25 mouse cellular contexts compared by ENCODE assay signal in the genomic region with DNA sequence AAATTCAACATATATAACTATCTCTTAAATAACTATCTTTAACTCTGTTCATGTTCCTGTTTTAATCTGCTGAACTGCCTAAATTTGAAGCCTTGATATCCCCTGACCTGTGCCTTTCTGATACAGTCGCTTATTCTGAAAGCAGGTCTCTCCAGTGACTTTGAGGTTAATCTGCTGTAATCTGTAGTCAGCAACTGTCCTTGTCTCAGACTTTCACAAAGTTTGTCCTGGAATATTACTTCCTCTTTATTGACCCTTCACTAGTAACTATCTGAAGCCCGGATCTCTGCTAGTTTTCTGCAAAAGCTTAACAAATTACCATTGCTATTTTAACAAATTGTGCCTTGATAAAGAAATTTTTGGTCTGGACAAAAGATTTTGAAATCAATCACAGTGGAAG.
"Had no signal": no experiment of that assay in that cellular context is flagged by ENCODE, and none has a peak within 500 bp of the region (broad histone marks: within the 10 kb centered on the region; RNA-seq: fewer than 3 reads in every experiment).

No protein-coding gene starts in this region.

- H3K36me3 ChIP-seq: embryonic facial prominence, embryonic 10.5 days; embryonic facial prominence, embryonic 12.5 days; embryonic facial prominence, embryonic 13.5 days; embryonic facial prominence, embryonic 15.5 days; forebrain, embryonic 12.5 days; forebrain, embryonic 15.5 days had no signal

- H3K4me1 ChIP-seq: embryonic facial prominence, embryonic 10.5 days; embryonic facial prominence, embryonic 12.5 days; embryonic facial prominence, embryonic 15.5 days; forebrain, embryonic 10.5 days; forebrain, embryonic 12.5 days; forebrain, embryonic 13.5 days; forebrain, embryonic 15.5 days; heart, embryonic 10.5 days had no signal

- DNase-seq: cerebellum, postnatal 10 days; cerebellum, postnatal 25 days; cerebellum, postnatal 36 days; embryo, embryonic 11 days; forebrain, postnatal 0 days; gastrocnemius, adult 2 months; gastrocnemius, postnatal 10 days; gastrocnemius, postnatal 14 days; gastrocnemius, postnatal 25 days; gastrocnemius, postnatal 36 days; heart, adult 11 months; heart, adult 18-20 months; heart, adult 2 months had no signal

- H3K9ac ChIP-seq: embryonic facial prominence, embryonic 12.5 days; embryonic facial prominence, embryonic 13.5 days; embryonic facial prominence, embryonic 15.5 days; forebrain, embryonic 12.5 days; forebrain, embryonic 13.5 days; forebrain, embryonic 15.5 days; forebrain, postnatal 0 days had no signal

- H3K9me3 ChIP-seq: embryonic facial prominence, embryonic 10.5 days; embryonic facial prominence, embryonic 12.5 days; embryonic facial prominence, embryonic 13.5 days; embryonic facial prominence, embryonic 15.5 days; forebrain, embryonic 10.5 days; forebrain, embryonic 12.5 days; forebrain, embryonic 13.5 days; forebrain, embryonic 15.5 days; heart, embryonic 10.5 days had no signal

- H3K4me3 ChIP-seq: embryonic facial prominence, embryonic 10.5 days; embryonic facial prominence, embryonic 12.5 days; embryonic facial prominence, embryonic 13.5 days; embryonic facial prominence, embryonic 15.5 days; erythroblast, embryonic 14.5 days; forebrain, embryonic 10.5 days; forebrain, embryonic 12.5 days; forebrain, embryonic 13.5 days; forebrain, embryonic 15.5 days; gastrocnemius, adult 2 months; heart, adult 2 months; heart, embryonic 10.5 days had no signal

- H3K27ac ChIP-seq: embryonic facial prominence, embryonic 10.5 days; embryonic facial prominence, embryonic 12.5 days; embryonic facial prominence, embryonic 13.5 days; embryonic facial prominence, embryonic 15.5 days; forebrain, embryonic 10.5 days; forebrain, embryonic 12.5 days; forebrain, embryonic 13.5 days; forebrain, embryonic 15.5 days; gastrocnemius, adult 2 months; heart, adult 2 months; heart, embryonic 10.5 days had no signal

- H3K27me3 ChIP-seq: embryonic facial prominence, embryonic 12.5 days; embryonic facial prominence, embryonic 13.5 days; embryonic facial prominence, embryonic 15.5 days; forebrain, embryonic 12.5 days; forebrain, embryonic 13.5 days; forebrain, embryonic 15.5 days had no signal

- ATAC-seq: forebrain, embryonic 13.5 days; forebrain, embryonic 14.5 days; forebrain, embryonic 15.5 days; forebrain, embryonic 16.5 days; forebrain, postnatal 0 days had no signal
